Mouse (Mus musculus) MEL (cell line): ENCODE data around the gene Eif2s1. TPM values are rescaled to one million over a fixed set of nuclear protein-coding genes. Genes with fewer than 3 reads are reported as not detected.

ENCODE experiments used
- DNase-seq: peaks from one replicate; pipeline ENCODE4 v3.0.0; 2011; ENCODE audit warnings: low read depth, low spot score
- H3K27ac ChIP-seq: 2 replicates; pipeline ENCODE4 v1.5.1; 2012; ENCODE audit warnings: low read depth, mild to moderate bottlenecking, control low read depth, low read length, moderate library complexity; ENCODE audit not compliant: control insufficient read depth
- H3K27me3 ChIP-seq, 2 experiments: fragments of 150-350 bp in 1 of 2; sonication (generic) in 1 of 2; 2 replicates each; pipeline ENCODE4 v1.6.1; 2012; ENCODE audit warnings: low read length in 2 of 2, mild to moderate bottlenecking in 2 of 2, improper control_type of control experiment in 1 of 2, moderate library complexity in 1 of 2; ENCODE audit not compliant: insufficient read depth in 2 of 2, control insufficient read depth in 1 of 2
- H3K36me3 ChIP-seq, 2 experiments: 2 replicates each; pipeline ENCODE4 v1.6.1; 2012 to 2014; ENCODE audit warnings: low read length in 2 of 2, improper control_type of control experiment in 1 of 2, inconsistent platforms in 1 of 2, mild to moderate bottlenecking in 1 of 2; ENCODE audit not compliant: insufficient read depth in 2 of 2, control insufficient read depth in 1 of 2
- H3K4me1 ChIP-seq, 2 experiments: fragments of 150-350 bp in 1 of 2; sonication (generic) in 1 of 2; 2 replicates each; pipeline ENCODE4 v1.6.1; 2012; ENCODE audit warnings: low read length in 2 of 2, improper control_type of control experiment in 1 of 2, mild to moderate bottlenecking in 1 of 2; ENCODE audit not compliant: insufficient read depth in 2 of 2, control insufficient read depth in 1 of 2
- H3K4me3 ChIP-seq, 2 experiments: fragments of 150-350 bp in 1 of 2; sonication (generic) in 1 of 2; 2 replicates each; pipeline ENCODE4 v1.5.1; 2012; ENCODE audit warnings: low read depth in 2 of 2, low read length in 2 of 2, mild to moderate bottlenecking in 2 of 2, moderate library complexity in 2 of 2, control low read depth in 1 of 2, improper control_type of control experiment in 1 of 2; ENCODE audit not compliant: control insufficient read depth in 1 of 2, insufficient read depth in 1 of 2
- H3K79me2 ChIP-seq: 2 replicates; pipeline ENCODE4 v1.6.1; 2012; ENCODE audit warnings: mild to moderate bottlenecking, low read length, moderate library complexity; ENCODE audit not compliant: control insufficient read depth, poor library complexity, insufficient read depth
- H3K9ac ChIP-seq: 2 replicates; pipeline ENCODE4 v1.6.1; 2012; ENCODE audit warnings: low read depth, mild to moderate bottlenecking, control low read depth, low read length, moderate library complexity; ENCODE audit not compliant: control insufficient read depth, poor library complexity, severe bottlenecking
- H3K9me3 ChIP-seq: fragments of 150-350 bp; sonication (generic); replicated peaks from 2 replicates; pipeline ENCODE4 v1.6.1; 2012; ENCODE audit warnings: mild to moderate bottlenecking, low read length, improper control_type of control experiment, moderate library complexity; ENCODE audit not compliant: insufficient read depth
- CHD1 ChIP-seq: IDR thresholded peaks from 2 replicates; pipeline ENCODE4 v1.6.1; 2012; ENCODE audit warnings: low read depth, mild to moderate bottlenecking, inconsistent platforms, low read length, improper control_type of control experiment
- CHD2 ChIP-seq: IDR thresholded peaks from 2 replicates; pipeline ENCODE4 v1.6.1; 2011; ENCODE audit warnings: low read length, improper control_type of control experiment
- CTCF ChIP-seq, 3 experiments: IDR thresholded peaks in 2 of 3; conservative IDR thresholded peaks in 1 of 3; 2 replicates each; pipeline ENCODE4 v1.5.1; 2011 to 2012; ENCODE audit warnings: low read length in 3 of 3, low read depth in 2 of 3, mild to moderate bottlenecking in 2 of 3, improper control_type of control experiment in 1 of 3, inconsistent platforms in 1 of 3, mixed read lengths in 1 of 3, moderate library complexity in 1 of 3; ENCODE audit not compliant: control insufficient read depth in 1 of 3, insufficient read depth in 1 of 3, poor library complexity in 1 of 3, severe bottlenecking in 1 of 3
- ETS1 ChIP-seq: IDR thresholded peaks from 2 replicates; pipeline ENCODE4 v1.6.1; 2012; ENCODE audit warnings: low read depth, mild to moderate bottlenecking, inconsistent platforms, low read length, improper control_type of control experiment, moderate library complexity
- GABPA ChIP-seq: IDR thresholded peaks from 2 replicates; pipeline ENCODE4 v1.6.1; 2012; ENCODE audit warnings: low read depth, mild to moderate bottlenecking, inconsistent platforms, low read length, improper control_type of control experiment, moderate library complexity
- GATA1 ChIP-seq: IDR thresholded peaks from 2 replicates; pipeline ENCODE4 v1.6.1; 2011; ENCODE audit warnings: low read depth, low read length, improper control_type of control experiment
- HCFC1 ChIP-seq: IDR thresholded peaks from 2 replicates; pipeline ENCODE4 v1.6.1; 2012; ENCODE audit warnings: low read depth, mild to moderate bottlenecking, inconsistent platforms, low read length, improper control_type of control experiment, moderate library complexity
- JUND ChIP-seq: IDR thresholded peaks from 2 replicates; pipeline ENCODE4 v1.6.1; 2011; ENCODE audit warnings: low read depth, mild to moderate bottlenecking, improper control_type of control experiment, low read length
- MAFK ChIP-seq: IDR thresholded peaks from 2 replicates; pipeline ENCODE4 v1.6.1; 2011; ENCODE audit warnings: low read depth, mild to moderate bottlenecking, low read length, improper control_type of control experiment, borderline replicate concordance
- MYB ChIP-seq: IDR thresholded peaks from 2 replicates; pipeline ENCODE4 v1.6.1; 2011; ENCODE audit warnings: mild to moderate bottlenecking, low read depth, low read length, improper control_type of control experiment
- MYC ChIP-seq: IDR thresholded peaks from 2 replicates; pipeline ENCODE4 v1.6.1; 2011; ENCODE audit warnings: low read depth, mild to moderate bottlenecking, low read length, improper control_type of control experiment, moderate library complexity
- NELFE ChIP-seq: IDR thresholded peaks from 2 replicates; pipeline ENCODE4 v1.6.1; 2011; ENCODE audit warnings: low read depth, low read length, improper control_type of control experiment
- POLR2A ChIP-seq, 2 experiments: IDR thresholded peaks; 2 replicates each; pipeline ENCODE4 v1.6.1; 2011 to 2012; ENCODE audit warnings: low read length in 2 of 2, mild to moderate bottlenecking in 2 of 2, control low read depth in 1 of 2, improper control_type of control experiment in 1 of 2, low read depth in 1 of 2, moderate library complexity in 1 of 2; ENCODE audit not compliant: control insufficient read depth in 1 of 2, insufficient read depth in 1 of 2, poor library complexity in 1 of 2
- SIN3A ChIP-seq: IDR thresholded peaks from 2 replicates; pipeline ENCODE4 v1.6.1; 2012; ENCODE audit warnings: low read length, improper control_type of control experiment, inconsistent platforms
- SMC3 ChIP-seq: IDR thresholded peaks from 2 replicates; pipeline ENCODE4 v1.6.1; 2011; ENCODE audit warnings: low read depth, low read length, improper control_type of control experiment
- TCF12 ChIP-seq: IDR thresholded peaks from 2 replicates; pipeline ENCODE4 v1.6.1; 2014; ENCODE audit warnings: low read depth, mild to moderate bottlenecking, inconsistent platforms, low read length, improper control_type of control experiment, moderate library complexity
- UBTF ChIP-seq: IDR thresholded peaks from 2 replicates; pipeline ENCODE4 v1.6.1; 2012; ENCODE audit warnings: low read depth, mild to moderate bottlenecking, inconsistent platforms, low read length, improper control_type of control experiment, moderate library complexity, borderline replicate concordance; ENCODE audit not compliant: insufficient read depth
- USF2 ChIP-seq, 2 experiments: IDR thresholded peaks; 2 replicates each; pipeline ENCODE4 v1.6.1; 2011 to 2012; ENCODE audit warnings: improper control_type of control experiment in 2 of 2, low read length in 2 of 2, borderline replicate concordance in 1 of 2, inconsistent platforms in 1 of 2, low read depth in 1 of 2, mild to moderate bottlenecking in 1 of 2; ENCODE audit not compliant: insufficient read depth in 1 of 2
- ZKSCAN1 ChIP-seq: IDR thresholded peaks from 2 replicates; pipeline ENCODE4 v1.6.1; 2012; ENCODE audit warnings: low read depth, mild to moderate bottlenecking, inconsistent platforms, low read length, improper control_type of control experiment, moderate library complexity
- ZNF384 ChIP-seq: IDR thresholded peaks from 2 replicates; pipeline ENCODE4 v1.6.1; 2012; ENCODE audit warnings: low read depth, mild to moderate bottlenecking, inconsistent platforms, low read length, improper control_type of control experiment
- polyA plus RNA-seq, 2 experiments: library from polyadenylated mRNA; stranded (reverse) in 1 of 2; unstranded in 1 of 2; fragments of >175 nt in 1 of 2; fragments of >200 nt in 1 of 2; gene quantifications; 2 replicates each; pipeline versions ENCODE4 v1.2.1 to v1.2.4; 2012; ENCODE audit warnings: low replicate concordance in 2 of 2, low read depth in 1 of 2; ENCODE audit not compliant: insufficient read length in 2 of 2, insufficient read depth in 1 of 2, missing spikeins in 1 of 2
- total RNA-seq: library from RNA; depleted of rRNA; stranded (reverse); fragments of 300-350 nt; gene quantifications from 2 replicates; pipeline ENCODE4 v1.2.3, GENCODE M21; 2012

Eif2s1 gene
- total and polyA plus RNA-seq, 3 experiments, result 114 to 550 (median 197) TPM

DNA sequence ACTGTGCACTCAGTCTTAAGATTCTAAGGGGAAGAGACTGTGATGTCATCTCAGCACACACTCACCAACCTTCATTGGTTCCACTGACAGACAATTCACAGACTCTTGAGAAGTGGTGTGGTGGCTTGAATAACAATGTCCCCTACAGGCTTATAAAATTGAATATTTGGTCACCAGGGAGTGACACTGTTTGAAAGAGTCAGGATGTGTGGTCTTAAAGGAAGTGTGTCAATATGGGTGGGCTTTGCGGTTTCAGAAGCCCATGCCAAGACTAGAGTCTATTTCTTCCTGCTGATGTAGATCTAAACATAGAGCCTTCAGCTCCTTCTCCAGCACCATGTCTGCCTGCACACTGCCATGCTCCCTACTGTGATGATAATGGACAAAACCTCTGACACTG, 36.2 kb downstream of the Eif2s1 start:
- no peaks in the 10 kb centered on the region for H3K79me2 ChIP-seq
- no peak for DNase-seq
- TF ChIP-seq UBTF (no peak), GABPA (no peak), CHD2 (no peak), SMC3 (no peak), CTCF (IDR thresholded peaks at IDR 0.05 in 2 of 3, conservative IDR thresholded peaks at IDR 0.05 in 1 of 3; ENCODE audit: control insufficient read depth in 1 of 3, insufficient read depth in 1 of 3, low read depth in 2 of 3, low read length in 3 of 3, poor library complexity in 1 of 3, severe bottlenecking in 1 of 3) (no peak), MYB (no peak), MAFK (no peak), ETS1 (no peak)
- no peak overlapping the region for H3K27ac ChIP-seq
- H3K4me1 ChIP-seq, result no peaks in the 10 kb centered on the region
- H3K4me3 ChIP-seq, result no peak overlapping the region
- no peaks in the 10 kb centered on the region for H3K9me3 ChIP-seq
- no peak overlapping the region for H3K9ac ChIP-seq
- H3K27me3 ChIP-seq, result no peaks in the 10 kb centered on the region
- H3K36me3 ChIP-seq, result no peaks in the 10 kb centered on the region

DNA sequence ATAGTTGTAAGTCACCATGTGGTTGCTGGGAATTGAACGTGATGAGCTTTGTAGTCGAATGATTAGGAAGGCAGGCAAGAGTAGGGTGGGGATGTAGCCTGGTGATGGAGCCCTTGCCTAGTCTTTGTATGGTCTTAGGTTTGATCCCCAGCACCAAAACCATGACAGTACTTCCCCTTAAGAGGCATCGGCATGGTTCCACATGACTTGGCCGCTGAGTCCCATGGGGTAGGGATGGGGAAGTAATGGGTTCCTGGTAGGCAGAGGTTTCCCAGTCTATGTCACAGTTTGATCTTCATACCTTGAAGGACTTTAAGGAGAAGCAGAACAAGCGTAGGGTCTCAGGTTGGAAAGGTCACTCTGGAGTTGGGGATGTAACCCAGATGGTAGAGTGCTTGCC, 39.8 kb downstream of the Eif2s1 start:
- Histone ChIP-seq H3K4me1 (peaks cover 0 to 5% of the 10 kb centered on the region in 2 experiments; a peak in 3 of 4 replicates), H3K27me3 (no peaks in the 10 kb centered on the region), H3K79me2 (no peaks in the 10 kb centered on the region), H3K36me3 (peaks cover 0 to 2% of the 10 kb centered on the region in 2 experiments; a peak in 1 of 4 replicates), H3K27ac (no peak overlapping the region), H3K9ac (no peak overlapping the region), H3K4me3 (no peak overlapping the region), H3K9me3 (no peaks in the 10 kb centered on the region)
- no peak for DNase-seq
- no peak for TF ChIP-seq NELFE
- TF ChIP-seq POLR2A (IDR thresholded peaks at IDR 0.05; ENCODE audit: control insufficient read depth in 1 of 2, insufficient read depth in 1 of 2, low read depth in 1 of 2, low read length in 2 of 2, poor library complexity in 1 of 2), result no peak
- no peak for TF ChIP-seq MYB
- TF ChIP-seq HCFC1, result no peak
- TF ChIP-seq MYC, result no peak
- TF ChIP-seq USF2 (IDR thresholded peaks at IDR 0.05; ENCODE audit: borderline replicate concordance in 1 of 2, insufficient read depth in 1 of 2, low read depth in 1 of 2, low read length in 2 of 2), result no peak
- no peak for TF ChIP-seq TCF12
- no peak for TF ChIP-seq ZNF384
- TF ChIP-seq CTCF (IDR thresholded peaks at IDR 0.05 in 2 of 3, conservative IDR thresholded peaks at IDR 0.05 in 1 of 3; ENCODE audit: control insufficient read depth in 1 of 3, insufficient read depth in 1 of 3, low read depth in 2 of 3, low read length in 3 of 3, poor library complexity in 1 of 3, severe bottlenecking in 1 of 3), result no peak
- TF ChIP-seq ZKSCAN1, result no peak
- TF ChIP-seq UBTF, result no peak
- TF ChIP-seq SIN3A, result no peak
- TF ChIP-seq ETS1, result no peak
- no peak for TF ChIP-seq GATA1
- TF ChIP-seq GABPA, result no peak
- no peak for TF ChIP-seq CHD1
- TF ChIP-seq JUND, result no peak
